Mouse (Mus musculus): ENCODE data around the gene Peak1.

DNA sequence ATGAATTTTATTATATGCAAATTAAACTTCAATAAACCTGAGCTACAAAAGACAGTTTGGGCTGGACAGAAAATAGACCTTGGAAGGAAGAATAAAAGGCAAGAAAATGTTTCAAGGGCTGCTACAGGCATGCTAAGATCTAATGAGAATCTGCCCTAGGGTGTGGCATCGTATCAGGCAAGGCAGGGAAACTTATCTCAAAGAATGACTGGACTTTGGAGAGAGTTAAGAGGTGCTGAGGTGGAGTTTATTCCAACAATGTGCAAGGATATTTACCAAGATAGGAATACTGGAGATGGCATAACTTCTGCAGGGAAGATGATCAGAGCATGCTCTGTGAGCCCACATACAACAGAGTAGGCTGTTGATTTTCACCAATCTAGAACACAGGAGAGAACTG, 154.8 kb downstream of the Peak1 start:
- TF ChIP-seq CTCF (conservative IDR thresholded peaks at IDR 0.05; ENCODE audit: low read length) (no peak), NANOG (IDR thresholded peaks at IDR 0.05; ENCODE audit: borderline replicate concordance, low read length) (no peak), POU5F1 (IDR thresholded peaks at IDR 0.05; ENCODE audit: borderline replicate concordance, low read length) (no peak)

All from E14TG2a.4 (cell line).